Mouse (Mus musculus) kidney, postnatal 0 days (tissue): ENCODE measurements at regions not wholly inside any gene's neighbourhood (a gene's known extent, or its start where the extent isn't known, plus 50 kb on each side); places are given as distances from the start of the nearest gene placed in this dataset.
A peak's percentile ranks its signal among the peaks of the same experiment; 100 is the strongest.

Experiments used
- ATAC-seq: fragments of 200-750 bp; cut with Nextera tagmentation; replicated peaks from 2 replicates; pipeline ENCODE4 v1.8.0; 2017; ENCODE audit warnings: low read depth, moderate number of reproducible peaks, moderate TSS enrichment, moderate library complexity; ENCODE audit not compliant: low FRiP score
- DNase-seq: peaks from one replicate; pipeline ENCODE4 v3.0.0-alpha.2; 2016; ENCODE audit warnings: low spot score
- H3K27ac ChIP-seq: fragments of 300-500 bp; sonication (generic); 2 replicates; pipeline ENCODE4 v1.5.1; 2014; ENCODE audit warnings: mild to moderate bottlenecking
- H3K27me3 ChIP-seq: fragments of 300-500 bp; sonication (generic); 2 replicates; pipeline ENCODE4 v1.6.1; 2014; ENCODE audit warnings: low read length, mixed read lengths; ENCODE audit not compliant: insufficient read depth
- H3K36me3 ChIP-seq: fragments of 300-500 bp; sonication (generic); 2 replicates; pipeline ENCODE4 v1.6.1; 2014; ENCODE audit warnings: low read length, mixed read lengths; ENCODE audit not compliant: insufficient read depth
- H3K4me1 ChIP-seq: fragments of 300-500 bp; sonication (generic); replicated peaks from 2 replicates; pipeline ENCODE4 v1.6.1; 2014; ENCODE audit warnings: antibody characterized with exemption, low read length, mixed read lengths; ENCODE audit not compliant: insufficient read depth
- H3K4me2 ChIP-seq: fragments of 300-500 bp; sonication (generic); 2 replicates; pipeline ENCODE4 v1.6.1; 2014; ENCODE audit warnings: mild to moderate bottlenecking, low read length, moderate library complexity, mixed read lengths
- H3K4me3 ChIP-seq: fragments of 300-500 bp; sonication (generic); replicated peaks from 2 replicates; pipeline ENCODE4 v1.5.1; 2014; ENCODE audit warnings: low read depth, low read length
- H3K9ac ChIP-seq: fragments of 300-500 bp; sonication (generic); 2 replicates; pipeline ENCODE4 v1.6.1; 2014; ENCODE audit warnings: low read depth, low read length
- H3K9me3 ChIP-seq: fragments of 300-500 bp; sonication (generic); replicated peaks from 2 replicates; pipeline ENCODE4 v1.6.1; 2016; ENCODE audit warnings: low read length, inconsistent platforms, mixed read lengths
- CTCF ChIP-seq: IDR thresholded peaks from 2 replicates; pipeline ENCODE4 v1.5.1; 2016; ENCODE audit warnings: antibody characterized with exemption, low read depth, mild to moderate bottlenecking, moderate library complexity
- WGBS: fragments of 180-500 bp; shearing (Covaris S2); extraction: QIAGEN DNeasy Blood & Tissue Kit; methylation state at CpG from one replicate; pipeline ENCODE4 v1.1.7; 2014; 5-methylcytosine and 5-hydroxymethylcytosine counted together

DNA sequence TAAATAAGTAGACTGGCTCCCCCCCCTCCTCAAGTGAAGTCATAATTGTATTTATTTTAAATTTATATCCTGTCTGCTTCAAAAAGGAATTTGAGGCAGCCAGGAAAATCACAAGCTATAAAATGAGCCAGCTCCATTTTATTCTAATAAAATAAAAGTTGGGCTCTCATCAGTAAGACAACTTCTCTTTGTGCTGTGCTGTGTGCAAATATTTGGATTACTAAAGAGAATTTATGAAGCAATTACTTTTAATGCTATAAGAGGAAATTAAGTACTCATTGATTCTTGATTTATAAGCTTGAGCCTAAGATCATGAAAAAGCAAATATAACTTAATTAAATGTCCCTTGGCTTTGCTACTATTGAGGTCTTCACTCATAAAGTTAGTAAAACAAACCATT, 193.4 kb upstream of the Ctbp2 start:
- ATAC-seq (0 out of 2 replicates have a peak, but pooled peaks have one; percentile 29), DNase-seq (peak; percentile 92)
- Histone ChIP-seq H3K4me1 (no peaks in the 10 kb centered on the region), H3K27me3 (no peaks in the 10 kb centered on the region), H3K9ac (no peak overlapping the region), H3K36me3 (no peaks in the 10 kb centered on the region), H3K9me3 (no peaks in the 10 kb centered on the region), H3K4me2 (no peak overlapping the region), H3K27ac (no peak overlapping the region), H3K4me3 (no peak overlapping the region)
- TF ChIP-seq CTCF = no peak

- H3K36me3 ChIP-seq = no peaks in the 10 kb centered on the region
- no peak overlapping the region for H3K9ac ChIP-seq
- no peaks in the 10 kb centered on the region for H3K27me3 ChIP-seq
- no peak for DNase-seq
- 28% methylated on average over 9 of the region's 9 CpGs for WGBS
- no peak overlapping the region for H3K4me2 ChIP-seq
- no peak; the same call in 1 of the 2 replicates for ATAC-seq
- H3K9me3 ChIP-seq = no peaks in the 10 kb centered on the region
- no peak for TF ChIP-seq CTCF
- no peak overlapping the region for H3K4me3 ChIP-seq
- no peaks in the 10 kb centered on the region for H3K4me1 ChIP-seq
- H3K27ac ChIP-seq = no peak overlapping the region
These were observed 192.7 kb upstream of the Ctbp2 start for GRCm38 (mm10) chr7:133316701-133317475.

DNA sequence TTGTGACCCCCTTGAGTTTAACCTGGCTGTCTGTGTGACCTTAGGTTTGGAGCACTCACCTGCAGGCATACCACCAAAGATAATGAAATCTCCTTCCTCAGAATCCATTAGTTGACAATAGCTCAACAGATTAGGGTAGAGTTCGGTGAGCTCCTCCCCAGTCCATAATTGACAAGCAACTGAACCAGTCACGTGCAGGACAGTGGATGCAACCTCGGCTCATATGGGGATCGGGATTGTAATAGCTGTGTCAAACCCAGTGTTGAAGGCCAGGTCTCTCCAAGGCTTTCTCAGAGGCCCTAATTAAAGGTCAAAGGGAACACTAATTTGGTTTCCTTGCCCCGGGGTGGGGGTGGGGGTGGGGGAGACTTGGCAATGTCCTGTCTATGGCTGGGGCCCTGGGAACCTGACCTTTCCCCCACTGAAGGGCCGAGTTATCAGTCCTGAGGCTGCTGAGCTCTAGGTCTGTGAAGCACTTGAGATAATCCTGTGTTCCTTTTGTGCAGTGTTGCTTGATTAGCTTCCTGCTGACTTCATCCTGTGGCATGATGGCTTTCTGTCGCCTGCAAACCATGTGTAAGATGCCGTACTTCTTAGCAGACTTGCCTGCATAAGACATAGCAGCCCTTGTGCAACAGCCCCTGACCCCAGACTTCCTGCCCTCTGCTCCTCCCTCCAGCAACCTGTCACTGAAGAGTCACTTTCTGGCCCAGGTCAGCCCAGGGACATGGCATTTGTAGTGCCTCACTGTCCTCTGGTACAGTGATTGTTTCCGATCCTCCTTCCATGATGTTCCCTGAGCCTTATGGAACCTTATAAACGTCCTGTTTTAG, 191.3 kb upstream of the Ctbp2 start:
- H3K36me3 ChIP-seq = no peaks in the 10 kb centered on the region
- no peak overlapping the region for H3K27ac ChIP-seq
- TF ChIP-seq CTCF = no peak
- no peaks in the 10 kb centered on the region for H3K27me3 ChIP-seq
- no peaks in the 10 kb centered on the region for H3K9me3 ChIP-seq
- no peak overlapping the region for H3K9ac ChIP-seq
- 55% methylated on average over 10 of the region's 10 CpGs for WGBS
- DNase-seq (no peak), ATAC-seq (no peak)
- no peak overlapping the region for H3K4me2 ChIP-seq
- no peaks in the 10 kb centered on the region for H3K4me1 ChIP-seq
- no peak overlapping the region for H3K4me3 ChIP-seq

DNA sequence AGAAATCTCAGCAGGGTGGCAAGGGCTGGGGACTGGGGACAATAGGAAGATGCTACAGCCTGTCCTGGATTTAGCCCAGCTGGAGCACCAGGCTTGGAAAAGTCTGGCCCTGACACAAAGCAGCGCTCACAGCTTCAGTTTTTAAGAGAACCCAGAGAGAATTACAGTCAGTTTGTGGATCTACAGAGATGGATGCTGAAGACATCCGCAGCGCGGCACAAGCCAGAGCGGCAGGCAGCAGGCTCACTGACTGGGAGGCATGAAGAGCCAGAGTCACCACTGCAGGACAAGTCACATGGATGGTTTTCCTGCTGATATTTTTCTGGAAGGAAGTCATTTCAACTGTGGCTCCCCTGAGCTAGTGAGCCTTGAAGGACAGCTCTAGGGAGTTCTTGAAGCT, 189.0 kb upstream of the Ctbp2 start:
- Histone ChIP-seq H3K4me3 (no peak overlapping the region), H3K36me3 (no peaks in the 10 kb centered on the region), H3K9ac (no peak overlapping the region), H3K27me3 (no peaks in the 10 kb centered on the region), H3K27ac (no peak overlapping the region), H3K4me2 (no peak overlapping the region), H3K9me3 (no peaks in the 10 kb centered on the region), H3K4me1 (no peaks in the 10 kb centered on the region)
- ATAC-seq = no peak
- no peak for DNase-seq
- TF ChIP-seq CTCF = no peak
- WGBS = 57% methylated on average over 5 of the region's 5 CpGs

DNA sequence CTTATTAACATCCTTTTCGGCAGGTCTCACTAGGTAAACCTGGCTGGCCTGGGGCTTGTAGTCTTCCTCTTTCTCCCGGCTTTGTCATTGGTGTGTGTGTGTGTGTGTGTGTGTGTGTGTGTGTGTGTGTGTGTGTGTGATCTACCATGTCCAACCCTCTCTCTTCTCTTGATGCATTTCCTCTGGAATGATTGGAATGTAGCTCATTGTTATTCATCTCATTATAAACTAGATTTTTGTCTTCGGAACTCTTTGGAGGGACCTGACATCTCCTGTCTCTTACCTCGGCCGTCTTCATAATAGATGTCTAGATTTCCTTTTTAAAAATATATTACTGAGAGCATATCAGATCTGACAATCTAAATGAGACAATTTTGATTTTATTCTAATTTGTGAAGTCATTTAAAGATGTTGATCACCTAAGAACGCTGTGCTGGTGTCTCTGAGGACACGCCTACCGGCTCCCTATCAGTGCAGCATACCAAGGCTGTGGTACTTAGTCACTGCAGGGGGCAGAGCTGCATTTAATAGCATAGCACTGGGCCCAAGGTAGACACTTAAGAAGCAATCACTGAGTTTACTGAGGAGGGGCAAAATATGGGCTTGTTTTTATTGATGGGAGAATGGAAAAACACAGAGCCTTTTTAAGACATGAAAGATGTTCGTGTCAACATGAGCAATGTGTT, 187.1 kb upstream of the Ctbp2 start:
- Histone ChIP-seq H3K27ac (no peak overlapping the region), H3K9ac (no peak overlapping the region), H3K4me2 (no peak overlapping the region), H3K36me3 (no peaks in the 10 kb centered on the region), H3K9me3 (no peaks in the 10 kb centered on the region), H3K27me3 (no peaks in the 10 kb centered on the region), H3K4me3 (no peak overlapping the region), H3K4me1 (no peaks in the 10 kb centered on the region)
- DNase-seq (no peak), ATAC-seq (no peak)
- no peak for TF ChIP-seq CTCF
- WGBS = 49% methylated on average over 9 of the region's 9 CpGs

DNA sequence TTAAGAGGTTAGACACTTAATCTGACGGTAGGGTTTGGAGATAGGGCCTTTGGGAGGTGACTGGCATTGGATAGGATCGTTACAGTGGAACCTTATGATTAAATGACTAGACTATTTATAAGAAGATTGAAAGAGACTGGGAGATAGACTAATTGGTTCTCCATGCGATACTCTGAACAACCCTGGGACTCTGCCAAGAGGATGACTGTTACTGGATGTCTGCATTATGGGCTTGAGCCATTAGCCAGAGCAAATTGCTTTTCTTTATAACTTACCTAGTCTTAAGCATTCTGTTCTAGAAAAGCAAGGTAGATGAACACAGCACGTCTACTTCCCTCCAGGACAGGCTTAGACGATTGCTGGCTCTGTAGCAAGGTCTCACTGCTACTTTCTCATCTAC, 180.3 kb upstream of the Ctbp2 start:
- H3K4me1 ChIP-seq = no peaks in the 10 kb centered on the region
- DNase-seq (no peak), ATAC-seq (no peak)
- no peaks in the 10 kb centered on the region for H3K36me3 ChIP-seq
- TF ChIP-seq CTCF = no peak
- no peaks in the 10 kb centered on the region for H3K27me3 ChIP-seq
- 63% methylated on average over 5 of the region's 5 CpGs for WGBS
- H3K4me2 ChIP-seq = no peak overlapping the region
- no peak overlapping the region for H3K27ac ChIP-seq
- no peak overlapping the region for H3K4me3 ChIP-seq
- no peak overlapping the region for H3K9ac ChIP-seq
- H3K9me3 ChIP-seq = no peaks in the 10 kb centered on the region
